Mouse (Mus musculus): Measurements from ENCODE around the gene Phf14.

- no peak for TF ChIP-seq GATA1 (IDR thresholded peaks at IDR 0.05; ENCODE audit: borderline replicate concordance, low read length)
- TF ChIP-seq CTCF (IDR thresholded peaks at IDR 0.05; ENCODE audit: low read depth, low read length): no peak
- TF ChIP-seq TAL1 (conservative IDR thresholded peaks at IDR 0.05; ENCODE audit: low read depth, low read length): no peak
- no peak for TF ChIP-seq GATA2 (IDR thresholded peaks at IDR 0.05; ENCODE audit: borderline replicate concordance, low read depth, low read length)
- TF ChIP-seq POLR2AphosphoS5 (IDR thresholded peaks at IDR 0.05; ENCODE audit: insufficient replicate concordance, low read depth, low read length): no peak
Measured at GRCm38 (mm10) chr6:12023395-12023794, 115.8 kb downstream of the Phf14 start.

Data from G1E (cell line).